Mouse (Mus musculus) embryonic facial prominence, embryonic 15.5 days (tissue): ENCODE measurements around the gene Ablim2. TPM values are rescaled to one million over a fixed set of nuclear protein-coding genes. Genes with fewer than 3 reads are reported as not detected.

Source experiments
- ATAC-seq: fragments of 200-750 bp; cut with Nextera tagmentation; 2 replicates; pipeline ENCODE4 v1.8.0; 2017; ENCODE audit warnings: low read depth, moderate TSS enrichment; ENCODE audit not compliant: insufficient number of reproducible peaks, low FRiP score, low TSS enrichment
- H3K27ac ChIP-seq: fragments of 300-500 bp; sonication (generic); replicated peaks from 2 replicates; pipeline ENCODE4 v1.5.1; 2015; ENCODE audit warnings: mild to moderate bottlenecking, inconsistent platforms
- H3K27me3 ChIP-seq: fragments of 300-500 bp; sonication (generic); 2 replicates; pipeline ENCODE4 v1.6.1; 2015; ENCODE audit warnings: inconsistent platforms
- H3K36me3 ChIP-seq: fragments of 300-500 bp; sonication (generic); 2 replicates; pipeline ENCODE4 v1.6.1; 2015; ENCODE audit warnings: mild to moderate bottlenecking, inconsistent platforms
- H3K4me1 ChIP-seq: fragments of 300-500 bp; sonication (generic); 2 replicates; pipeline ENCODE4 v1.6.1; 2015; ENCODE audit warnings: inconsistent platforms
- H3K4me2 ChIP-seq: fragments of 300-500 bp; sonication (generic); replicated peaks from 2 replicates; pipeline ENCODE4 v1.6.1; 2015; ENCODE audit warnings: mild to moderate bottlenecking, inconsistent platforms
- H3K4me3 ChIP-seq: fragments of 300-500 bp; sonication (generic); replicated peaks from 2 replicates; pipeline ENCODE4 v1.5.1; 2015; ENCODE audit warnings: mild to moderate bottlenecking, inconsistent platforms
- H3K9ac ChIP-seq: fragments of 300-500 bp; sonication (generic); 2 replicates; pipeline ENCODE4 v1.6.1; 2015; ENCODE audit warnings: inconsistent platforms
- H3K9me3 ChIP-seq: fragments of 300-500 bp; sonication (generic); replicated peaks from 2 replicates; pipeline ENCODE4 v1.6.1; 2016; ENCODE audit warnings: inconsistent platforms
- WGBS: fragments of 180-500 bp; shearing (Covaris S2); methylation state at CpG from one replicate; pipeline ENCODE4 v1.1.7; 2015; 5-methylcytosine and 5-hydroxymethylcytosine counted together
- polyA plus RNA-seq: library from polyadenylated mRNA; unstranded; fragments of >200 nt; fragmentation: Nextera tagmentation; extraction: Ambion mirVana; gene quantifications from 2 replicates; pipeline ENCODE4 v1.2.1, GENCODE M21; 2015

The Ablim2 gene
- polyA plus RNA-seq, 1 experiment from 2014 or later: 4.7 TPM

DNA sequence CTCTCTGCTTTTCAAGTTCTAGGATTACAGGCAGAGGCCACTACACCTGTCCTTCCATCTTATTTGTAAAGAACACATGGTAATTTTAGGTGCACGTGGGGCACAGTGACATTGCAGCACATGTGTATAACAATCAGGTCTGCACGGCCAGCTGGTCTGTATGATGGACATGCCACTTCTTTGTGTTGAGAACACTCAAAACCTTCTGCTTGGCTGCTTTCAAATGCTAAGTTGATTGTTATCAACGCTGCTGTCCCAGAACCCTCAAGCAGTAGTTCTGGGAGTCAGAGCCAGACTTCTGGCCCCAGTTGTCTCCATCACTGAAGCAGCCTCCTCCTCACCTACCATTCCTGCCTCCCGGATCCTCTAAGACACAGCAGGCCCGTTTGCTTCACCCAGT is 159.0 kb downstream of the Ablim2 start:
- no peak overlapping the region for H3K4me2 ChIP-seq
- no peak overlapping the region for H3K9ac ChIP-seq
- H3K27ac ChIP-seq: no peak overlapping the region
- peaks cover 57% of the 10 kb centered on the region for H3K4me1 ChIP-seq
- H3K27me3 ChIP-seq: no peaks in the 10 kb centered on the region
- ATAC-seq: no peak
- WGBS: 72% methylated on average over 5 of the region's 5 CpGs
- H3K4me3 ChIP-seq: no peak overlapping the region
- H3K9me3 ChIP-seq: no peaks in the 10 kb centered on the region
- H3K36me3 ChIP-seq: no peaks in the 10 kb centered on the region

- no peak overlapping the region for H3K9ac ChIP-seq
- no peak overlapping the region for H3K4me3 ChIP-seq
- no peaks in the 10 kb centered on the region for H3K27me3 ChIP-seq
- no peak overlapping the region for H3K4me2 ChIP-seq
- WGBS: 13% methylated on average over 8 of the region's 8 CpGs
- no peaks in the 10 kb centered on the region for H3K36me3 ChIP-seq
- peak overlapping the region; percentile 80 for H3K27ac ChIP-seq
- H3K4me1 ChIP-seq: peaks cover 69% of the 10 kb centered on the region
- H3K9me3 ChIP-seq: no peaks in the 10 kb centered on the region
- ATAC-seq: no peak; the same call in 1 of the 2 replicates
These were observed 160.7 kb downstream of the Ablim2 start for GRCm38 (mm10) chr5:35918387-35918786.

DNA sequence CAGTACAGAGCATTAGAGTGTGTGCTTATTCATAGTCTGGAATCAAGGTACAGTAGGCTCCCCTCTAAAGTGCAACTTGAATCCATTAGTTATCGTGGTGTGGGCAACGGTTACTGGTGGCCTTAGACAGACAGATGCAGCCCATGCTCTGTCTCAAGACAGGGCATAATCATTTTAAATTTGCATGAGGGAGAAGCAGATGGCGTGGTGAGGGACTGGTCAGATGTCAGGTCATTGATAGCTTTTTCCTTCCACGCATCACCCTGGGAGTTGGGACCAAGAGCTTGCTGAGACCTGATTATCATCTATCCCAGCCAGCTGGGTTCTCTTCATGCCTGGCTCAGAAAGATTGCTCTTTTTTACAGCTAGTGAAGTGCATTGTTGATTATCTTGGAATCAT is 162.4 kb downstream of the Ablim2 start:
- no peak overlapping the region for H3K4me3 ChIP-seq
- peaks cover 76% of the 10 kb centered on the region for H3K4me1 ChIP-seq
- WGBS: 62% methylated on average over 4 of the region's 4 CpGs
- ATAC-seq: no peak
- no peak overlapping the region for H3K27ac ChIP-seq
- no peaks in the 10 kb centered on the region for H3K36me3 ChIP-seq
- H3K9me3 ChIP-seq: no peaks in the 10 kb centered on the region
- H3K27me3 ChIP-seq: no peaks in the 10 kb centered on the region
- H3K4me2 ChIP-seq: no peak overlapping the region
- no peak overlapping the region for H3K9ac ChIP-seq

DNA sequence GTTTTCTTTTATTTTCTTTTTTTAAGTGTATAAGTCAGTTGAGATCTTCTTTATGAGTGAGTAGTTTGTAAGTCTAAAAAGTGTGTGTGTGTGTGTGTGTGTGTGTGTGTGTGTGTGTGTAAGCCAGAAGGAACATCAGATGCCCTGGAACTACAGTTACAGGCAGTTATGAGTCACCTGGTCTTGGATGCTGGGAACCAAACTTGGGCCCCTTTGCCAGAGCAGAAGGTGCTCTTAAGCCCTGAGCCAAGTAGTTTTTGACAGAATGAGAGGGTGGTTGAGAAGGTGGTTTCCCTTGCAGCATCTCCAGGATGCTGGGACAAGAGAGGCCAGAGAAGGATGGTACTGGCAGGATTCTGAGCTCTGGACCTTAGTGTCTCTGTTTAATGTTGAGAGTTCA is 162.9 kb downstream of the Ablim2 start:
- Histone ChIP-seq H3K9ac (no peak overlapping the region), H3K9me3 (no peaks in the 10 kb centered on the region), H3K4me2 (no peak overlapping the region), H3K27me3 (no peaks in the 10 kb centered on the region), H3K36me3 (no peaks in the 10 kb centered on the region), H3K27ac (peak overlapping the region; percentile 83), H3K4me3 (no peak overlapping the region), H3K4me1 (peaks cover 77% of the 10 kb centered on the region)
- ATAC-seq: no peak

DNA sequence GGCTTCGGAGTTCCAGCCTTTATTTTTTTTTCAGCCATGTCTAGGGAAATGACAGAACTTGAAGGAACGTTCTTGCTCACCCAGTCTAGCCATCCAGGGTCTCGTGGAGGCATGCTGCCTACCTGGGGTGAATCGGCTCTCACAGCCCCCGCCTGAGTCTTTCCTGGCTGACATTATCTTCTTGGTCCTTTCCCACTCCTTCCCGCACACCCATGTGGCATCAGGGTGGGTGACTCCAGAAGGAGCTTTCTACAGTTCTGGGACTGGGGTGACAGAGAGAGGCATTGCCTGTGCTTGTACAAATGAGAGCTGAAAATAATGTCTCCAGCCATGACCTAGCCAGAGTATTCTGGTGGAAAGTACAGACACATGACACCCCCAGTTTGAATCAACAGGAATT is 163.5 kb downstream of the Ablim2 start:
- Histone ChIP-seq H3K36me3 (no peaks in the 10 kb centered on the region), H3K4me2 (peak overlapping the region; percentile 32; the same call in 1 of the 2 replicates), H3K9me3 (no peaks in the 10 kb centered on the region), H3K4me3 (no peak overlapping the region), H3K27me3 (no peaks in the 10 kb centered on the region), H3K27ac (peak overlapping the region; percentile 83), H3K4me1 (peaks cover 79% of the 10 kb centered on the region), H3K9ac (no peak overlapping the region)
- no peak for ATAC-seq
- 55% methylated on average over 6 of the region's 6 CpGs for WGBS

GRCm38 (mm10) chr5:35921595-35922254 is 164.0 kb downstream of the Ablim2 start:
- peak overlapping the region; percentile 32 for H3K4me2 ChIP-seq
- no peak overlapping the region for H3K9ac ChIP-seq
- H3K27me3 ChIP-seq: no peaks in the 10 kb centered on the region
- H3K36me3 ChIP-seq: no peaks in the 10 kb centered on the region
- H3K27ac ChIP-seq: peak overlapping the region; percentile 83
- H3K4me1 ChIP-seq: peaks cover 83% of the 10 kb centered on the region
- no peaks in the 10 kb centered on the region for H3K9me3 ChIP-seq
- H3K4me3 ChIP-seq: no peak overlapping the region
- ATAC-seq: peak; percentile 74
- 36% methylated on average over 10 of the region's 10 CpGs for WGBS

DNA sequence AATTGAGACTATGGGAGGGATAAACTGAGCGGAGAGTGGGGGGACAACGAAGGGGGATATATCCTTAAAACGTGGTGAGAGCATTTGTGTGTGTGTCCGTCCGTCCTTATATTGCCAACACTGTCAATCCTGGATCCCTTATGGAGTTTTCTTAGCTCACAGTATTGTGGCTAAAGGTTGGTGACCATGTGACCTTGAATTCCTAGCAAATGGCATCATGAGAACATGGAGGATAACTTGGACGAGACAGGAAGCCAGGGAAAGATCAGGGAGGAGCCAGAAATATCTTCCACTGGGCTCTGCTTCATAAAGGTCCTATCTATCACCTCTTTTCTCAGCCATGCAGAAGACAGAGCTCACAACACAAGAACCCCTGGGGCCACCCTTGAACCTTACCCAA is 165.8 kb downstream of the Ablim2 start:
- Histone ChIP-seq H3K4me3 (no peak overlapping the region), H3K4me1 (peaks cover 74% of the 10 kb centered on the region), H3K27me3 (no peaks in the 10 kb centered on the region), H3K9ac (no peak overlapping the region), H3K9me3 (no peaks in the 10 kb centered on the region), H3K4me2 (no peak overlapping the region), H3K27ac (no peak overlapping the region), H3K36me3 (no peaks in the 10 kb centered on the region)
- ATAC-seq: no peak
- 86% methylated on average over 6 of the region's 6 CpGs for WGBS

DNA sequence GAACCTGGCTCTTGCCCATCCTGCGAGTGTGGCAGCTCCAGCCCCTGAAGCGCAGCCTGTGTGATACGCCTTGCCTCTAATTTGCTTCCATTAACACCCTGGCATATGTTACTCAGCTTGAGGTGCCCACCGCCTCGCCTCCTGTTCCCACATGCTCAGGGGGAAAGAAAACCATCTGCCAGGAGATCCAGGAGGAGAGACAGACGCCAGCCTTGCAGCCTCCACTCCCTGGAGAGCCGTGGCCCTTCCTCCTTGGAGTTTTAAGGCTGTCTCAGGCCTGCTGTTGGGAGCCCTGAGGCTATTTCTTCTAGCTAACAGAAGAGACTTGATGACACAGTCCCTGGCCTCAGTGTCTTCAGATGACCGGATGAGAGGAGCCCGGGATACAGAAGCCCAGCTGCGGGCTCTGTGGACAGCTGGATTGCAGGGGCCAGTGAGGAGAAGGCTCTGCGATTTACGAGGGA is 167.5 kb downstream of the Ablim2 start:
- WGBS: 33% methylated on average over 12 of the region's 12 CpGs
- no peaks in the 10 kb centered on the region for H3K9me3 ChIP-seq
- no peak overlapping the region for H3K9ac ChIP-seq
- no peaks in the 10 kb centered on the region for H3K27me3 ChIP-seq
- peak overlapping the region; percentile 39; the same call in 1 of the 2 replicates for H3K27ac ChIP-seq
- H3K4me2 ChIP-seq: peak overlapping the region; percentile 15; the same call in 1 of the 2 replicates
- ATAC-seq: peak; percentile 35; the same call in 1 of the 2 replicates
- H3K4me1 ChIP-seq: peaks cover 57% of the 10 kb centered on the region
- no peak overlapping the region for H3K4me3 ChIP-seq
- no peaks in the 10 kb centered on the region for H3K36me3 ChIP-seq

- WGBS: 74% methylated on average over 8 of the region's 8 CpGs
- H3K27me3 ChIP-seq: no peaks in the 10 kb centered on the region
- H3K4me3 ChIP-seq: no peak overlapping the region
- no peaks in the 10 kb centered on the region for H3K36me3 ChIP-seq
- H3K9ac ChIP-seq: no peak overlapping the region
- ATAC-seq: no peak
- H3K27ac ChIP-seq: no peak overlapping the region
- H3K4me1 ChIP-seq: peaks cover 52% of the 10 kb centered on the region
- no peaks in the 10 kb centered on the region for H3K9me3 ChIP-seq
- H3K4me2 ChIP-seq: no peak overlapping the region
These were observed 168.8 kb downstream of the Ablim2 start for GRCm38 (mm10) chr5:35926511-35926910.

GRCm38 (mm10) chr5:35931296-35931695 is 173.6 kb downstream of the Ablim2 start:
- no peak overlapping the region for H3K27ac ChIP-seq
- H3K4me2 ChIP-seq: no peak overlapping the region

DNA sequence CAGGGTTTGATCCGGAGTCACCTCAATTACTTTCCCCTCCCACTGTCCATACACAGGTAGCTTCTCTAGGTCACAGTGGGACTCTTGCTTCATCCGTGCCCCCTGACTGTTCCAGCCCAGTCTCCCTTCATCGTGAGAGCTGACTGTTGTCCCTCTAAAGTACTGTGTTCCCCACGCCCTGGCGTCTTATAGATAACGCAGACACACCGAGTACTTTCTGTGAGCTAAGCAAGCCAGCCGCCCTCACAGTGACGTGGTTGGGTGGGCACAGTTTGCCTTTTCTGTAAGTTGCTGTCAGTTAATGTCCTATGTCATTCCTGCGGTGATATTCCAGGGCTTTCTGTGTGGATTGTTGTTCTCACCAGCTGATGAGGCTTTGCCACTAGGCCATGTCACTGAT is 175.4 kb downstream of the Ablim2 start:
- Histone ChIP-seq H3K4me1 (0 out of 2 replicates have a peak, but pooled peaks cover 19% of the 10 kb centered on the region), H3K27ac (no peak overlapping the region), H3K4me3 (no peak overlapping the region), H3K36me3 (no peaks in the 10 kb centered on the region; the same call in 1 of the 2 replicates), H3K9me3 (no peaks in the 10 kb centered on the region), H3K9ac (no peak overlapping the region), H3K27me3 (no peaks in the 10 kb centered on the region), H3K4me2 (no peak overlapping the region)
- ATAC-seq: no peak
- WGBS: 81% methylated on average over 10 of the region's 10 CpGs

More at GRCm38 (mm10) chr5:35931296-35931695, 173.6 kb downstream of the Ablim2 start:
- H3K9ac ChIP-seq: no peak overlapping the region
- no peaks in the 10 kb centered on the region; the same call in 1 of the 2 replicates for H3K36me3 ChIP-seq
- no peaks in the 10 kb centered on the region for H3K9me3 ChIP-seq
- WGBS: 48% methylated on average over 5 of the region's 5 CpGs
- H3K4me3 ChIP-seq: no peak overlapping the region
- no peak for ATAC-seq
- no peaks in the 10 kb centered on the region for H3K27me3 ChIP-seq
- peaks cover 26% of the 10 kb centered on the region for H3K4me1 ChIP-seq
